Mouse (Mus musculus) ES-E14 (cell line): ENCODE measurements around the gene Pbld1.

Experiments
- MAFK ChIP-seq: IDR thresholded peaks from 2 replicates; pipeline ENCODE4 v1.6.1; 2014; ENCODE audit warnings: mild to moderate bottlenecking, low read depth, low read length, inconsistent platforms; ENCODE audit not compliant: insufficient read depth
- ZC3H11A ChIP-seq: IDR thresholded peaks from 2 replicates; pipeline ENCODE4 v1.6.1; 2012; ENCODE audit warnings: low read depth, mild to moderate bottlenecking, inconsistent platforms, low read length, borderline replicate concordance

DNA sequence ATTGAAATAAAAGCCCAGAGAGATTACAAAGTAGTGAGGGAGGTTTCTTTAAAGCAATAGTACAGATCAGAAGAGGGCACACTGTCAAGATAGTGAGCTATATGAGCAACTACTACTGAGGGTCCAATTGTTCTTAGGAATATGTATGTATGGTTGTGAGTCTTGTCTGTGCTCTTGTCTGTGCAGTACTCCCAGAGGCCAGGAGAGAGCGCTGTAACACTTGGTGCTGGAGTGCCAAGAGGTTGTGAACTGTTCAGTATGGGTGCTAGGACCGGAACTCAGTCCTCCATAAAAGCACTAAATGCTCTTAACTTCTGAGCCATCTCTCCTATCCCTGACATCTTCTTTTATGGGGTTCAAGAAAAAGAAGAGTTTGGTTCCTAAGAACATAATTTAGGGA lies 5.4 kb upstream of the Pbld1 start:
- no peak for TF ChIP-seq MAFK
- TF ChIP-seq ZC3H11A, result peak; percentile 22; the same call in 1 of the 2 replicates
